Mouse (Mus musculus) kidney, embryonic 16.5 days (tissue): Measurements from ENCODE around the gene Scp2. TPM values are rescaled to one million over a fixed set of nuclear protein-coding genes. Genes with fewer than 3 reads are reported as not detected.
"Not testable (repeated sequence)": the region's sequence is repeated elsewhere in the genome, so short reads cannot be mapped to it uniquely, and the experiment has no call there.

Source experiments
- ATAC-seq: fragments of 200-750 bp; cut with Nextera tagmentation; 2 replicates; pipeline ENCODE4 v1.8.0; 2017; ENCODE audit warnings: moderate TSS enrichment; ENCODE audit not compliant: low FRiP score, low TSS enrichment
- H3K27ac ChIP-seq: fragments of 300-500 bp; sonication (generic); 2 replicates; pipeline ENCODE4 v1.5.1; 2014; ENCODE audit warnings: low read length
- H3K27me3 ChIP-seq: fragments of 300-500 bp; sonication (generic); 2 replicates; pipeline ENCODE4 v1.6.1; 2014; ENCODE audit warnings: low read length, control low read depth, mixed read lengths; ENCODE audit not compliant: insufficient read depth
- H3K36me3 ChIP-seq: fragments of 300-500 bp; sonication (generic); 2 replicates; pipeline ENCODE4 v1.6.1; 2014; ENCODE audit warnings: low read length, control low read depth, mixed read lengths; ENCODE audit not compliant: insufficient read depth
- H3K4me1 ChIP-seq: fragments of 300-500 bp; sonication (generic); 2 replicates; pipeline ENCODE4 v1.6.1; 2014; ENCODE audit warnings: low read length, control low read depth, mixed read lengths; ENCODE audit not compliant: insufficient read depth
- H3K4me2 ChIP-seq: fragments of 300-500 bp; sonication (generic); replicated peaks from 2 replicates; pipeline ENCODE4 v1.6.1; 2014; ENCODE audit warnings: low read depth, low read length
- H3K4me3 ChIP-seq: fragments of 300-500 bp; sonication (generic); 2 replicates; pipeline ENCODE4 v1.5.1; 2014; ENCODE audit warnings: mild to moderate bottlenecking, low read length
- H3K9ac ChIP-seq: fragments of 300-500 bp; sonication (generic); replicated peaks from 2 replicates; pipeline ENCODE4 v1.6.1; 2014; ENCODE audit warnings: low read length
- H3K9me3 ChIP-seq: fragments of 300-500 bp; sonication (generic); 2 replicates; pipeline ENCODE4 v1.6.1; 2016; ENCODE audit warnings: low read length, control low read depth
- WGBS: fragments of 180-500 bp; shearing (Covaris S2); extraction: QIAGEN DNeasy Blood & Tissue Kit; methylation state at CpG from one replicate; pipeline ENCODE4 v1.1.7; 2014; 5-methylcytosine and 5-hydroxymethylcytosine counted together
- polyA plus RNA-seq: library from polyadenylated mRNA; unstranded; fragments of >200 nt; fragmentation: Nextera tagmentation; extraction: Ambion mirVana; gene quantifications from 2 replicates; pipeline ENCODE4 v1.2.1, GENCODE M21; 2015

The Scp2 gene
- polyA plus RNA-seq, 1 experiment from 2014 or later, result 288 TPM

DNA sequence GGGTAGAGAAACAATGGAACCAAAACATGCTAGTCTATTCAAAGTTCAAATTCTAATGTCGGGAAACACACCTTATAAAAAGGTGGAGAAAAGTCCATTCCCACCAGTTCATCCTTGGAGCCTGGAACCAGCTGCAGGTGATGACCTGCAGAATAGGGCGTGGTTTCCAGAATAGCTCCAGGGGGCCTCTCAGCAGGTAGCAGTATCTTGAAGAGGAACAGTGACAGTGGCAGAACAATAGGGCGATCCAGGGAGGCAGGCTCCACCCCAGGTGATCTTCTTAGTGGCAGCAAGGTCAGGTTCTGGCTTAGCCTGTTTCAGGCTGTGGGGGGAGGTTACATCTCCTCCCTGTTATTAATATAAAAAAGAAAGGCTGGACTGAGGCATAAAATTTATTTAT is 756 bp upstream of the Scp2 start:
- not testable (repeated sequence) for H3K4me2 ChIP-seq, ATAC-seq, H3K4me3 ChIP-seq, H3K9ac ChIP-seq, H3K36me3 ChIP-seq, H3K4me1 ChIP-seq, H3K27me3 ChIP-seq, H3K9me3 ChIP-seq
- 63% methylated on average over 3 of the region's 3 CpGs for WGBS
- peak overlapping the region; percentile 26; the same call in 1 of the 2 replicates for H3K27ac ChIP-seq

DNA sequence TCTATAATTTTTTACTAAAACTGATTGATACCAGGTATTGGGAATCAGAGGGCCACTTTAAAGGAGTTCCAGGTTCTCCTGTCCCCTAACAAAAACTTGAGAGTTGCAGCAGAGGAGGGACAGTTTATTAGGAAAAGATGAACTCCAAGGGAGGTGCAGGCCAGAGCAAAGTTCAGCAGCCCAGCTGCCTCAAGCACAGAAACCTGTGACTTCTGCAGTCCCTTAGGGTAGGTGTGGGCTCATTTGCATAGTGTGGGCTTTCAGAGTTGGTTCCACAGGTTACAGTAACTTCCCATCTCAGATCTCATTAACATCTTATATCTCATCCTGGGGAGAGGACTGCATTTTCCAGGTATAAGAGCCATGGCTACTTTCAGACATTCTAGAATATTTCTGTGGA is 1.0 kb downstream of the Scp2 start:
- Histone ChIP-seq H3K36me3 (no peaks in the 10 kb centered on the region), H3K9ac (no peak overlapping the region), H3K27ac (peak overlapping the region; percentile 82; the same call in 1 of the 2 replicates), H3K4me1 (no peaks in the 10 kb centered on the region), H3K27me3 (no peaks in the 10 kb centered on the region), H3K4me3 (0 out of 2 replicates have a peak overlapping the region, but pooled peaks have one; percentile 5), H3K9me3 (peaks cover 6% of the 10 kb centered on the region; the same call in 1 of the 2 replicates), H3K4me2 (peak overlapping the region; percentile 24)
- 0 out of 2 replicates have a peak, but pooled peaks have one; percentile 54 for ATAC-seq

DNA sequence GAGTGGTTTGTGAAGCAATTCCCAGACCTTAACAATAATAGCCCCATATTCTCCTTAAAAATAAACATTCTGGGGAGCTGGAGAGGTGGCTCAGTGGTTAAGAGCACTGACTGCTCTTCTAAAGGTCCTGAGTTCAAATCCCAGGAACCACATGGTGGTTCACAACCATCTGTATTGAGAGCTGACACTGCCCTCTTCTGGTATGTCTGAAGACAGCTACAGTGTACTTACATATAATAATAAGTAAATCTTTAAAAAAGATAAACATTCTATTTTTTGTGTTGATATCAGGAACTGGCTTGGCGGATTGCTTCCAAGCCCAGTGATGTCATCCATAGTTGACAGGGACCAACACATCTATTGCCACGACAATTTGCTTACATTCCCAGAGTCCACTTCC is 1.6 kb downstream of the Scp2 start:
- not testable (repeated sequence) for ATAC-seq, H3K4me1 ChIP-seq, H3K27me3 ChIP-seq, H3K4me3 ChIP-seq, H3K9ac ChIP-seq, H3K9me3 ChIP-seq, H3K27ac ChIP-seq, H3K36me3 ChIP-seq
- WGBS, result 82% methylated on average over 2 of the region's 2 CpGs
- H3K4me2 ChIP-seq, result 0 out of 2 replicates have a peak overlapping the region, but pooled peaks have one; percentile 23

DNA sequence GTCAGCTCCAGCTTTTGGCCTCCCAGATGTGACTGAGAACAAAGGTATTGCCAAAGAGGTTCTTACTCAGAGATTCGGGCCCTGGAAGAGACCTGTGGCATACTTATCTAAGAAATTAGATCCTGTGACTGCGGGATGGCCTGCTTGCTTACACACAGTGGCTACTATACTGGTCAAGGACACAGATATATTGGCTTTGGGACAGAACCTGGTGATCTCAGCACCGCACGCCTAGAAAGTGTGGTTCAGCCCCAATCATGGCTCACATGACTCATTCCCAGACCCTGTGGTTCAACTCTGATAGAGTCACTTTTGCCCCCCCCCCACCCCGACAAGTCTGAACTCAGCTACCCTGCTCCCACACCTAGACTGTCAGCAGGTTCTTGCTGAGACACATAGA is 7.9 kb downstream of the Scp2 start:
- Histone ChIP-seq H3K27ac (no peak overlapping the region), H3K4me1 (no peaks in the 10 kb centered on the region)
- WGBS, result 84% methylated on average over 5 of the region's 5 CpGs

DNA sequence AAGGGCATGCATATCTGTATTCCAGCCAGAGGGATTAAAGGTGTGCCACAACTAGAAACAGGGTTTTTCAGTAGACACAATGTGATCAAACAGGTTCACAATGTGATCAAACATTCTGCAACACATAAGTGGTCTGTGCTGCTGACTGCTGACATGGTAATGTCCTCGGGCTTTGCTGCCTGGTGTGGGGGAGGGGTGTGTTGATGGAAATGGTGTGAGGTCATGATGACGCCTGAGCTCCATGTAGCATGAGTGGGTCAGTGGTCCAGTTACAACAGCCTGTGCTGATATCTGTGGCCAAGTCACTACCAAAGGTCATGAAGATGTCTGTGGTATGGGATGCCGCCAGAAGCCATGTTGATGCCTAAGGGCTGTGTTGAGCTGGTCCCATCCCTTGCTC is 14.3 kb downstream of the Scp2 start:
- Histone ChIP-seq H3K36me3 (no peaks in the 10 kb centered on the region), H3K9me3 (peaks cover 4% of the 10 kb centered on the region; the same call in 1 of the 2 replicates), H3K4me1 (no peaks in the 10 kb centered on the region), H3K4me3 (no peak overlapping the region), H3K9ac (no peak overlapping the region), H3K4me2 (no peak overlapping the region), H3K27ac (no peak overlapping the region), H3K27me3 (no peaks in the 10 kb centered on the region)
- ATAC-seq, result no peak
- 85% methylated on average over 3 of the region's 3 CpGs for WGBS

More for the DNA sequence above, 7.9 kb downstream of the Scp2 start:
- no peak for ATAC-seq
- Histone ChIP-seq H3K9me3 (no peaks in the 10 kb centered on the region; the same call in 1 of the 2 replicates), H3K9ac (no peak overlapping the region), H3K4me3 (no peak overlapping the region), H3K4me2 (no peak overlapping the region), H3K36me3 (no peaks in the 10 kb centered on the region), H3K27me3 (no peaks in the 10 kb centered on the region)

DNA sequence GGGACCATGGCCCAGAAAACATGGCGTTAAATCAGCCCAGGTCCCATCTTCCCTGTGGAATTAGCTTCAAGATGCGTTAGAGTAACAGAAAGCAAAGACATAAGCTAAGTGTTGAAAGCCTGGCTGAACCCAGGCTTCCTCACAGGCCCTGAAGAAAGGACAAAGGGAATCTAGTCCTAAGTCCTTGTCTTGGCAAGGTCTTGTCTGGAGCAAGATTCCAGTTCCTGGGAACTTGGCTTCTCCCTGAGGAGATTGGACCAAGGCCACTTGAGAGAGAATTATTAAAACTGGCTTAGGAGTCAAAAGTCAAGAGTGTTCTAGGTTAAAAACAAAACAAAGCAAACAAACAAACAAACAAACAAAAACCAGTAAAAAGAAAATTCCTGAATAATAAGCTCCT is 16.5 kb downstream of the Scp2 start:
- Histone ChIP-seq H3K27me3 (no peaks in the 10 kb centered on the region), H3K4me3 (no peak overlapping the region), H3K36me3 (no peaks in the 10 kb centered on the region), H3K4me1 (no peaks in the 10 kb centered on the region), H3K27ac (no peak overlapping the region), H3K9ac (no peak overlapping the region), H3K4me2 (no peak overlapping the region), H3K9me3 (peaks cover 4% of the 10 kb centered on the region; the same call in 1 of the 2 replicates)
- ATAC-seq, result no peak
- 97% methylated on average over 2 of the region's 2 CpGs for WGBS

DNA sequence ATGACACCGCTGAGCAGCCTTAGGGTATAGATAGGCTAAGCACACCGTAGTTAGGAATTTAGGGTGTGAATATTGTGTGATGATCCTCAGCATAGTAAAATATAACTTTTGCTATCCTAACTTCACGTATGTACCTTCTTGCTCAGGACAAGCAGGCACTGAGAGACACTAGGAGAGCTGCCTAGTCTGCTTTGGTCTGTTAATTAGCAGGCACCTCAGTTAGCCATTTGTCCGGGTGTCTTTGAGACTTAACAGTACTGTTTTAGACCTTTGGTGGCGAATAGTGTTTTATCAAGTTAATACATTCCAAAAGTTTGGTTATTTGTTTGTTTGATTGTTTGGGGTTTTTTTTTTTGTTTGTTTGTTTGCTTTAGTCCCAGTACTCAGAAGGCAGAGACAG is 17.3 kb downstream of the Scp2 start:
- WGBS, result 87% methylated on average over 5 of the region's 5 CpGs
- ATAC-seq, result no peak

DNA sequence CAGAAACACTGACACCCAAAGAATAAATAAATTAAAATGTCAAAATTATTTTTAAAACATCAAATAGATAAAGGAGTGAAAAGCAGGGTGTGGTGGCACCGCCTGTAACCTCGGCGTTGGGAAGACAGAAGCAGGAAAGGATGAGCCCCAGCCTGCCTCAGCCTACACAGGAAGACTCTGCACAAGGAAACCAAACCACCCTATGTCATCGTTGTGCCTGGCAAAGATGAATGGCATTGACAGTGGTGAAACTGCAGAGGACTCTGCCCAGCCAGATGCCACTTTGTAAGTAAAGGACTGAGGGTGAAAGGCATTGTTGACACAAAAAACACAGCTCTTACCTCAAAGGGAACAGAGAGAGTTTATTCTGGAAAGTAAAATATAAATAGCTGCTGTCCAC is 18.5 kb downstream of the Scp2 start:
- H3K9ac ChIP-seq, result no peak overlapping the region
- ATAC-seq, result no peak
- H3K36me3 ChIP-seq, result no peaks in the 10 kb centered on the region
- H3K27ac ChIP-seq, result no peak overlapping the region
- peaks cover 4% of the 10 kb centered on the region; the same call in 1 of the 2 replicates for H3K9me3 ChIP-seq
- WGBS, result 87% methylated on average over 4 of the region's 4 CpGs
- no peak overlapping the region for H3K4me3 ChIP-seq
- no peaks in the 10 kb centered on the region for H3K27me3 ChIP-seq
- H3K4me2 ChIP-seq, result no peak overlapping the region
- no peaks in the 10 kb centered on the region for H3K4me1 ChIP-seq

More for the DNA sequence above, 17.3 kb downstream of the Scp2 start:
- H3K4me3 ChIP-seq, result no peak overlapping the region
- no peaks in the 10 kb centered on the region for H3K4me1 ChIP-seq
- no peak overlapping the region for H3K27ac ChIP-seq
- H3K36me3 ChIP-seq, result no peaks in the 10 kb centered on the region
- no peaks in the 10 kb centered on the region for H3K27me3 ChIP-seq
- H3K9me3 ChIP-seq, result peaks cover 4% of the 10 kb centered on the region; the same call in 1 of the 2 replicates
- H3K9ac ChIP-seq, result no peak overlapping the region
- H3K4me2 ChIP-seq, result no peak overlapping the region

DNA sequence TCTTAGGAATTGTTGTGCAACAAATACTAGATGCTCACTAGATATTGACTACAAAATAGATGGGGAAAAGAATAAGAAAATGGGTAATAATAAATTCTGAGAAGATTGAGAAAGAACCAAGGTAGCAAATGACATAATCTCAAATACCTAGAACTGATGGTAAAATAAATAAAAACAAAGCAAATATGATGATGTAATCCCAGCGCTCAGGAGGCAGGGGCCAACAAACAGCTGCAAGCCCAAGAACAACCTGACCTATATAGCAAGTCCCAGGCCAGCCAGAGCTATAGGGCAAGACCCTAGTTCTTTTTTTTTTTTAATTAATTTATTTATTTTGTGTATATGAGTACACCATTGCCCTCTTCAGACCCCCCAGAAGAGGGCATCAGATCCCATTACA is 20.7 kb downstream of the Scp2 start:
- ATAC-seq, result no peak
- Histone ChIP-seq H3K4me2 (no peak overlapping the region), H3K36me3 (no peaks in the 10 kb centered on the region), H3K4me1 (no peaks in the 10 kb centered on the region), H3K4me3 (no peak overlapping the region), H3K9ac (no peak overlapping the region), H3K27ac (no peak overlapping the region), H3K27me3 (no peaks in the 10 kb centered on the region), H3K9me3 (no peaks in the 10 kb centered on the region)
- WGBS, result 94% methylated on average over 1 of the region's 1 CpGs

DNA sequence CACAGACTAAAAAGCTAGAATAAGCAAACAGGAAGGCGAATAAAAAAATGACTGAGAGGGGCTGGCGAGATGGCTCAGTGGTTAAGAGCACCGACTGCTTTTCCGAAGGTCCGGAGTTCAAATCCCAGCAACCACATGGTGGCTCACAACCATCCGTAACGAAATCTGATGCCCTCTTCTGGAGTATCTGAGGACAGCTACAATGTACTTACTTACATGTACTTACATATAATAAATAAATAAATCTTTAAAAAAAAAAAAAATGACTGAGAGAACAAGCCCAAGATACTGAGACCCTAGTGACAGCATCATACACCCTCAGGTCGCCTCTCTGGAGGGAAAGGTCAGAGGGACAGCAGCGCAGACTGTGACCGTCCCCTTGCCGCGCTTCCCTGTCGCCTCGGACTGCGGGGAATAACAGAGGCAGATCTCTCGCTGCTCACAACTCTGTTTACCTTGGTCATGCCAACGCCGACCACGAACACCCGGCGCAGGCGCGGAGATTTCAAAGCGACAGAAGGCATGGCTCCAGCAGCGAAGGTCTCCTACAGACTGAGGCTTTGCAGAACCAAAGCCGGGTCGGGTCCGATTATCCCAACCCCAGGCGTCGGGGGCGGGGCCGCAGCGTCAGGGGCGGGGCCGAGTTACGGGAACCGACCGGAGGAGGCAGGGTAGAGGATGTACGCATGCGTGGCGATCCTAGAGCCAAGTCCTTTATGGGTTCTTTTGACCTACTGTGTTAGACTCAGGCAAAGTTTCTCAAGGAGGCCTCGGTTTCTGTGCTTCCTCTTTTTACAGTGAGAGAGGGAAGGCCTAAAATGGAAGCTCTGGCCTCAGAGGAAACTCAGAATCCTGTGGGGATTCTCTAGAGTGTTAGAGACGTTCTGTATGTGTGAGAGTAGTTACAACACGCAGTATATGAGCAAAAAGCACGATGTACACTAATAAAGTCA is 26.6 kb downstream of the Scp2 start:
- WGBS, result 12% methylated on average over 43 of the region's 45 CpGs
- Histone ChIP-seq H3K4me2 (peak overlapping the region; percentile 67), H3K27me3 (no peaks in the 10 kb centered on the region)

More for the DNA sequence above, 26.6 kb downstream of the Scp2 start:
- Histone ChIP-seq H3K9ac (peak overlapping the region; percentile 80), H3K27ac (peak overlapping the region; percentile 69; the same call in 1 of the 2 replicates), H3K4me1 (no peaks in the 10 kb centered on the region), H3K4me3 (peak overlapping the region; percentile 72), H3K9me3 (no peaks in the 10 kb centered on the region), H3K36me3 (no peaks in the 10 kb centered on the region)
- peak; percentile 96 for ATAC-seq
